Mouse (Mus musculus) CH12.LX (cell line): ENCODE results near the gene Gnb1. TPM values are rescaled to one million over a fixed set of nuclear protein-coding genes. Genes with fewer than 3 reads are reported as not detected.

Experiments
- DNase-seq: peaks from one replicate; pipeline ENCODE4 v3.0.0-alpha.2; 2013; ENCODE audit errors: extremely low read depth
- H3K27ac ChIP-seq: 2 replicates; pipeline ENCODE4 v1.5.1; 2012; ENCODE audit warnings: low read depth, mild to moderate bottlenecking, control low read depth, moderate library complexity; ENCODE audit not compliant: insufficient read depth
- H3K27me3 ChIP-seq: replicated peaks from 2 replicates; pipeline ENCODE3; 2012; ENCODE audit warnings: inconsistent platforms
- H3K36me3 ChIP-seq, 2 experiments: replicated peaks in 1 of 2; 2 replicates each; pipeline versions ENCODE3 to v1.6.1; 2012; ENCODE audit warnings: inconsistent platforms in 1 of 2, low read length in 1 of 2, mild to moderate bottlenecking in 1 of 2, mixed read lengths in 1 of 2, moderate library complexity in 1 of 2; ENCODE audit not compliant: control insufficient read depth in 1 of 2, insufficient read depth in 1 of 2
- H3K4me1 ChIP-seq, 2 experiments: 2 replicates each; pipeline ENCODE4 v1.6.1; 2012; ENCODE audit warnings: inconsistent platforms in 1 of 2, moderate library complexity in 1 of 2; ENCODE audit not compliant: insufficient read depth in 2 of 2, control insufficient read depth in 1 of 2
- H3K4me2 ChIP-seq: 2 replicates; pipeline ENCODE4 v1.6.1; 2012; ENCODE audit warnings: low read depth, mild to moderate bottlenecking, control low read depth; ENCODE audit not compliant: poor library complexity, insufficient read depth, severe bottlenecking
- H3K4me3 ChIP-seq, 3 experiments: fragments of 150-350 bp in 1 of 3; sonication (generic) in 1 of 3; replicated peaks in 1 of 3; 2 replicates each; pipeline versions ENCODE3 to v1.5.1; 2011 to 2012; ENCODE audit warnings: low read depth in 2 of 3, low read length in 2 of 3, mild to moderate bottlenecking in 2 of 3, moderate library complexity in 2 of 3, control low read depth in 1 of 3, improper control_type of control experiment in 1 of 3, inconsistent platforms in 1 of 3, mixed read lengths in 1 of 3; ENCODE audit not compliant: poor library complexity in 1 of 3
- H3K79me2 ChIP-seq: replicated peaks from 2 replicates; pipeline ENCODE4 v1.6.1; 2012; ENCODE audit warnings: mild to moderate bottlenecking, moderate library complexity; ENCODE audit not compliant: control insufficient read depth, poor library complexity, insufficient read depth, severe bottlenecking; ENCODE audit errors: extremely low read depth
- H3K9ac ChIP-seq: 2 replicates; pipeline ENCODE4 v1.6.1; 2012; ENCODE audit warnings: low read depth, mild to moderate bottlenecking, control low read depth, moderate library complexity; ENCODE audit not compliant: insufficient read depth
- H3K9me3 ChIP-seq: replicated peaks from 2 replicates; pipeline ENCODE3; 2012; ENCODE audit warnings: low read length, inconsistent platforms, mixed read lengths
- CHD1 ChIP-seq: IDR thresholded peaks from 2 replicates; pipeline ENCODE4 v1.6.1; 2012; ENCODE audit warnings: low read depth, low read length, improper control_type of control experiment, inconsistent platforms
- CHD2 ChIP-seq: IDR thresholded peaks from 2 replicates; pipeline ENCODE4 v1.6.1; 2011; ENCODE audit warnings: low read length, improper control_type of control experiment
- ELF1 ChIP-seq: IDR thresholded peaks from 2 replicates; pipeline ENCODE4 v1.6.1; 2014; ENCODE audit warnings: low read depth, mild to moderate bottlenecking, inconsistent platforms, low read length, improper control_type of control experiment
- ETS1 ChIP-seq: conservative IDR thresholded peaks from 2 replicates; pipeline ENCODE4 v1.6.1; 2012; ENCODE audit warnings: low read depth, mild to moderate bottlenecking, inconsistent platforms, low read length, improper control_type of control experiment, moderate library complexity
- IRF4 ChIP-seq: IDR thresholded peaks from 2 replicates; pipeline ENCODE4 v1.6.1; 2014; ENCODE audit warnings: low read depth, mild to moderate bottlenecking, inconsistent platforms, low read length, improper control_type of control experiment
- JUND ChIP-seq: conservative IDR thresholded peaks from 2 replicates; pipeline ENCODE4 v1.6.1; 2011; ENCODE audit warnings: low read depth, low read length, improper control_type of control experiment
- MAZ ChIP-seq: IDR thresholded peaks from 2 replicates; pipeline ENCODE4 v1.6.1; 2012; ENCODE audit warnings: low read depth, mild to moderate bottlenecking, inconsistent platforms, low read length, improper control_type of control experiment, moderate library complexity
- MXI1 ChIP-seq: IDR thresholded peaks from 2 replicates; pipeline ENCODE4 v1.6.1; 2011; ENCODE audit warnings: mild to moderate bottlenecking, low read depth, low read length, improper control_type of control experiment
- MYC ChIP-seq: IDR thresholded peaks from 2 replicates; pipeline ENCODE4 v1.6.1; 2011; ENCODE audit warnings: low read depth, mild to moderate bottlenecking, improper control_type of control experiment, low read length
- POLR2A ChIP-seq: IDR thresholded peaks from 2 replicates; pipeline ENCODE4 v1.6.1; 2011; ENCODE audit warnings: low read depth, mild to moderate bottlenecking, improper control_type of control experiment, low read length
- POLR2AphosphoS2 ChIP-seq: IDR thresholded peaks from 2 replicates; pipeline ENCODE4 v1.6.1; 2011; ENCODE audit warnings: low read depth, low read length, improper control_type of control experiment
- RCOR1 ChIP-seq: conservative IDR thresholded peaks from 2 replicates; pipeline ENCODE4 v1.6.1; 2012; ENCODE audit warnings: low read depth, mild to moderate bottlenecking, inconsistent platforms, low read length, improper control_type of control experiment
- SIN3A ChIP-seq: IDR thresholded peaks from 2 replicates; pipeline ENCODE4 v1.6.1; 2012; ENCODE audit warnings: low read length, improper control_type of control experiment, inconsistent platforms
- SMC3 ChIP-seq: IDR thresholded peaks from 2 replicates; pipeline ENCODE4 v1.6.1; 2011; ENCODE audit warnings: low read depth, low read length, improper control_type of control experiment
- TCF12 ChIP-seq: IDR thresholded peaks from 2 replicates; pipeline ENCODE4 v1.6.1; 2014; ENCODE audit warnings: low read depth, mild to moderate bottlenecking, inconsistent platforms, low read length, improper control_type of control experiment
- UBTF ChIP-seq: IDR thresholded peaks from 2 replicates; pipeline ENCODE4 v1.6.1; 2012; ENCODE audit warnings: low read depth, mild to moderate bottlenecking, inconsistent platforms, low read length, improper control_type of control experiment, moderate library complexity
- USF1 ChIP-seq: IDR thresholded peaks from 2 replicates; pipeline ENCODE4 v1.6.1; 2014; ENCODE audit warnings: low read depth, mild to moderate bottlenecking, inconsistent platforms, low read length, improper control_type of control experiment
- ZMIZ1 ChIP-seq: IDR thresholded peaks from 2 replicates; pipeline ENCODE4 v1.6.1; 2012; ENCODE audit warnings: low read depth, mild to moderate bottlenecking, inconsistent platforms, low read length, improper control_type of control experiment
- dilution Hi-C: fragments of 300-500 bp; cut with MboI; formaldehyde crosslinking; loops from 2 replicates; pipeline ENCODE4 v1.14.3; 2020; ENCODE audit warnings: low sequenced_read_pairs; ENCODE audit not compliant: extremely low pct_unique_long_range_greater_than_20kb, extremely low pct_ligation_motif_present
- in situ Hi-C: fragments of 300-500 bp; cut with MboI; formaldehyde crosslinking; loops from 3 replicates; pipeline ENCODE4 v1.14.3; 2019; ENCODE audit warnings: low sequenced_read_pairs, low pct_ligation_motif_present, low pct_unique_long_range_greater_than_20kb, mixed read lengths
- polyA plus RNA-seq: library from polyadenylated mRNA; unstranded; fragments of >175 nt; gene quantifications from 2 replicates; pipeline ENCODE4 v1.2.1, GENCODE M21; 2012; ENCODE audit warnings: low read depth; ENCODE audit not compliant: insufficient read length
- total RNA-seq, 2 experiments: library from RNA; depleted of rRNA; stranded (reverse); fragments of 300-350 nt in 1 of 2; fragments of >200 nt in 1 of 2; gene quantifications; 2 replicates each; pipeline ENCODE4 v1.2.3; 2012 to 2014

The Gnb1 gene
- total and polyA plus RNA-seq, 3 experiments: 88.0 to 407 (median 134) TPM

DNA sequence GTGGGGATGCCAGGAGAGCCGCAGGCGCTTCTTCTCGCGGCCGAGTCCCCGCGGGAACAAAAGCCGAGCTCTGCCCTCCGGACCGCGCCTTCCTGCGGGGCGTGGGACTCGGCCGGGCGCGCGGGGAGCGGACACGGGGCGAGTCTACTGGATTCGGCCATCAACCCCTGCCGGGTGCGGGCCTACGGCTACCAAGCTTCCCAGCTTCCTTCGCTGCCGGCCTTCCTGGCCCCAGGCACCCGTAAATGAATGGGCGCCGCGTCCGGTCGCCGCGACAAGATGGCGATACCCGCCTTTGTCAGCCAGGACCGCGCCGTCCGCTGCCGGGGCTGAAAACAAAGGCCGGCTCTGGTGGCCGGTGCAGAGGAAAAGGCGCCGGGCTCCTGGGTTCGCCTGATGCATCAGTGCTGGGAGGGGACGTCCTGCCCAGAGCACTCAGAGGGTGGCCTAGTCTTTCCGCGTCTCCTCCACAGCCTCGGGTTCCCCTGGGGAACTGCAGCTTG lies 1.0 kb downstream of the Gnb1 start:
- in situ Hi-C loops: no loop called here
- peak overlapping the region; percentile 60 for H3K27ac ChIP-seq
- H3K79me2 ChIP-seq: peaks cover 57% of the 10 kb centered on the region
- TF ChIP-seq IRF4 (no peak), UBTF (peak; percentile 73), SIN3A (peak; percentile 15; the same call in 1 of the 2 replicates), JUND (no peak), TCF12 (0 out of 2 replicates have a peak, but pooled peaks have one; percentile 13), MAZ (no peak), MXI1 (peak; percentile 42; the same call in 1 of the 2 replicates), SMC3 (no peak), POLR2AphosphoS2 (no peak)
- peak overlapping the region; percentile 68; the same call in 1 of the 2 replicates for H3K4me2 ChIP-seq
- peaks cover 25 to 60% of the 10 kb centered on the region in 2 experiments for H3K4me1 ChIP-seq
- dilution Hi-C loops: no loop called here
- H3K27me3 ChIP-seq: no peaks in the 10 kb centered on the region
- H3K4me3 ChIP-seq: peak overlapping the region; percentile 90 to 92 (median 91)
- H3K9ac ChIP-seq: peak overlapping the region; percentile 100
- H3K36me3 ChIP-seq: peaks cover 0 to 15% of the 10 kb centered on the region in 2 experiments
- peak; percentile 41 for DNase-seq
- H3K9me3 ChIP-seq: no peaks in the 10 kb centered on the region

DNA sequence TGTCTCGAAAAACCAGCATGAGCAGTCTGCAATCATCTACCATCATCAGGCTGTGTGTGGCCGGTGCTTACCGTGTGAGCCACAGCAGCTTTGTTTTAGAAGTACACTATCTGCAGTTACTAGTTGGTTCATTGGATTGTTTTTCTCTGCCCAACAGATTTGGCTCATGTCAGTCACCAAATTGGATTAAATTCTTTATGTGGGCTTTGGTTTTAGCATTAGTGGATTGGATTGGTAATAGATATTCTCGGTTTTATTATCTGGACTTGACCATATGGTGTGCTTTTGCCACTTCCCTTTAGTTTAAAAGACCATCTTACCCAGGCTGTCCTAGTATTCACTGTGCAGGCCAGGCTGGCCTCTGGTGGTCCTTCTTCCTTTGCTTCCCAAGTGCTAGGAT lies 3.7 kb downstream of the Gnb1 start:
- Histone ChIP-seq H3K27me3 (no peaks in the 10 kb centered on the region), H3K4me2 (peak overlapping the region; percentile 17; the same call in 1 of the 2 replicates), H3K4me1 (peaks cover 4 to 38% of the 10 kb centered on the region in 2 experiments), H3K9ac (no peak overlapping the region), H3K4me3 (no peak overlapping the region), H3K79me2 (peaks cover 80% of the 10 kb centered on the region)
- dilution Hi-C loops: no loop called here
- no peak for TF ChIP-seq CHD2
- no peak for TF ChIP-seq ELF1
- TF ChIP-seq MAZ: no peak
- TF ChIP-seq JUND: no peak
- no peak for TF ChIP-seq MXI1
- TF ChIP-seq ETS1: no peak
- no peak for TF ChIP-seq POLR2AphosphoS2
- TF ChIP-seq RCOR1: no peak
- no peak for TF ChIP-seq CHD1
- TF ChIP-seq MYC: no peak
- no peak for TF ChIP-seq USF1
- no peak for TF ChIP-seq ZMIZ1
- no peak for TF ChIP-seq POLR2A
- TF ChIP-seq, all 38 proteins: peak for 0
- no peak for DNase-seq
- Histone ChIP-seq H3K27ac (no peak overlapping the region), H3K9me3 (no peaks in the 10 kb centered on the region), H3K36me3 (peaks cover 0 to 22% of the 10 kb centered on the region in 2 experiments)
- in situ Hi-C loops: no loop called here
